8 mouse cellular contexts compared by ENCODE assay signal in genomic region chr7:38227181-38227899, GRCm38 (mm10). TPM values are rescaled to one million over a fixed set of nuclear protein-coding genes. Genes with fewer than 3 reads are reported as not detected.
DNase-seq lines count a peak whose midpoint lies in the region; ATAC-seq and TF ChIP-seq lines count a peak whose summit lies in the region.

No protein-coding gene starts in this region.

- H3K27me3 ChIP-seq in embryonic facial prominence, embryonic 13.5 days: peaks cover 18% of the 10 kb centered on the region
- H3K27me3 ChIP-seq in heart, embryonic 12.5 days (replicated peaks): 0 out of 2 replicates have a peak, but pooled peaks cover 4% of the 10 kb centered on the region
- no peaks in the 10 kb centered on the region for H3K27me3 ChIP-seq in kidney, embryonic 15.5 days
- no peaks in the 10 kb centered on the region for H3K27me3 ChIP-seq in liver, embryonic 14.5 days (ENCODE audit: control insufficient read depth, insufficient read depth, low read length)

- H3K36me3 ChIP-seq in embryonic facial prominence, embryonic 13.5 days: no peaks in the 10 kb centered on the region
- no peaks in the 10 kb centered on the region for H3K36me3 ChIP-seq in heart, embryonic 12.5 days
- H3K36me3 ChIP-seq in kidney, embryonic 15.5 days: no peaks in the 10 kb centered on the region
- H3K36me3 ChIP-seq in liver, embryonic 14.5 days (replicated peaks; ENCODE audit: control insufficient read depth, insufficient read depth, low read depth): no peaks in the 10 kb centered on the region

- peak overlapping the region; percentile 34 for H3K27ac ChIP-seq in embryonic facial prominence, embryonic 13.5 days
- peak overlapping the region; percentile 63 for H3K27ac ChIP-seq in heart, embryonic 12.5 days (ENCODE audit: poor library complexity, severe bottlenecking)
- H3K27ac ChIP-seq in kidney, embryonic 15.5 days: peak overlapping the region; percentile 90
- no peak overlapping the region for H3K27ac ChIP-seq in liver, embryonic 14.5 days

- 1% methylated on average over 25 of the region's 25 CpGs for WGBS in embryonic facial prominence, embryonic 13.5 days
- WGBS in heart, embryonic 12.5 days: 1% methylated on average over 25 of the region's 25 CpGs
- 1% methylated on average over 25 of the region's 25 CpGs for WGBS in kidney, embryonic 15.5 days
- WGBS in liver, embryonic 14.5 days (ENCODE audit: insufficient replicate concordance): 2% methylated on average over 25 of the region's 25 CpGs

- peak overlapping the region; percentile 64 for H3K4me3 ChIP-seq in embryonic facial prominence, embryonic 13.5 days
- H3K4me3 ChIP-seq in heart, embryonic 12.5 days: peak overlapping the region; percentile 71
- H3K4me3 ChIP-seq in kidney, embryonic 15.5 days (replicated peaks): peak overlapping the region; percentile 66
- peak overlapping the region; percentile 51 to 64 for H3K4me3 ChIP-seq in liver, embryonic 14.5 days (ENCODE audit: insufficient read depth in 1 of 2, low read depth in 2 of 2, low read length in 2 of 2)

- peaks cover 16% of the 10 kb centered on the region for H3K4me1 ChIP-seq in embryonic facial prominence, embryonic 13.5 days
- peaks cover 14% of the 10 kb centered on the region for H3K4me1 ChIP-seq in heart, embryonic 12.5 days (replicated peaks)
- peaks cover 17% of the 10 kb centered on the region for H3K4me1 ChIP-seq in kidney, embryonic 15.5 days
- H3K4me1 ChIP-seq in liver, embryonic 14.5 days (replicated peaks; ENCODE audit: control insufficient read depth in 2 of 2, insufficient read depth in 2 of 2, low read length in 1 of 2): peaks cover 0 to 6% of the 10 kb centered on the region in 2 experiments; a peak in 1 of 4 replicates

- peak; percentile 10 to 12 for DNase-seq in B cell, adult 2 months
- peak; percentile 88 for DNase-seq in adrenal gland, postnatal 10 days
- no peak for DNase-seq in liver, embryonic 14.5 days (ENCODE audit: low read depth in 3 of 3, low spot score in 3 of 3)
- DNase-seq in natural killer cell, adult 2 months (ENCODE audit: low spot score in 2 of 2): peak; percentile 17 to 26
- DNase-seq in thymus, postnatal 25 days: peak; percentile 40

- peak; percentile 40 for ATAC-seq in embryonic facial prominence, embryonic 13.5 days (ENCODE audit: insufficient number of reproducible peaks, insufficient read depth, low FRiP score, low TSS enrichment, low read depth)
- ATAC-seq in heart, embryonic 12.5 days (ENCODE audit: insufficient number of reproducible peaks, low FRiP score): peak; percentile 63
- peak; percentile 79 for ATAC-seq in kidney, embryonic 15.5 days (replicated peaks; ENCODE audit: low FRiP score)
- ATAC-seq in liver, embryonic 14.5 days (ENCODE audit: insufficient read depth): peak; percentile 42

- H3K9ac ChIP-seq in embryonic facial prominence, embryonic 13.5 days: peak overlapping the region; percentile 75
- H3K9ac ChIP-seq in heart, embryonic 12.5 days: peak overlapping the region; percentile 75
- peak overlapping the region; percentile 57 for H3K9ac ChIP-seq in kidney, embryonic 15.5 days
- H3K9ac ChIP-seq in liver, embryonic 14.5 days (replicated peaks): peak overlapping the region; percentile 34

- no peaks in the 10 kb centered on the region for H3K9me3 ChIP-seq in embryonic facial prominence, embryonic 13.5 days
- H3K9me3 ChIP-seq in heart, embryonic 12.5 days (replicated peaks): no peaks in the 10 kb centered on the region
- no peaks in the 10 kb centered on the region for H3K9me3 ChIP-seq in kidney, embryonic 15.5 days (replicated peaks)
- no peaks in the 10 kb centered on the region for H3K9me3 ChIP-seq in liver, embryonic 14.5 days (ENCODE audit: control insufficient read depth, low read length)

- H3K4me2 ChIP-seq in embryonic facial prominence, embryonic 13.5 days: peak overlapping the region; percentile 77
- peak overlapping the region; percentile 85 for H3K4me2 ChIP-seq in heart, embryonic 12.5 days
- peak overlapping the region; percentile 83 for H3K4me2 ChIP-seq in kidney, embryonic 15.5 days
- peak overlapping the region; percentile 71 for H3K4me2 ChIP-seq in liver, embryonic 14.5 days (ENCODE audit: low read depth)

- no peak; the same call in 1 of the 2 replicates for TF ChIP-seq CTCF in liver, embryonic 14.5 days (IDR thresholded peaks at IDR 0.05; ENCODE audit: low read depth)

- TF ChIP-seq EP300 in liver, embryonic 14.5 days (IDR thresholded peaks at IDR 0.05; ENCODE audit: low read depth): no peak

RNA-seq across cellular contexts. Expression of gene Plekhf1, which starts 0.5 kb away (rescaled TPM):
- 1 to 10 TPM; 4.2 to 6.1 TPM for total RNA-seq in adrenal gland, postnatal 10 days (2021)
- 3.8 and 3.9 TPM in 2 replicates for polyA plus RNA-seq in embryonic facial prominence, embryonic 13.5 days (2015; fragmentation: Nextera tagmentation; extraction: Ambion mirVana)
- polyA plus RNA-seq in heart, embryonic 12.5 days (2016; fragmentation: Nextera tagmentation; extraction: Ambion mirVana): 1.7 TPM in 2 replicates
- 5.0 and 5.4 TPM in 2 replicates for polyA plus RNA-seq in kidney, embryonic 15.5 days (2015; fragmentation: Nextera tagmentation; extraction: Ambion mirVana)
- polyA plus RNA-seq in liver, embryonic 14.5 days (2012; rRNA removed): 0.24 and 0.26 TPM in 2 replicates
- polyA plus RNA-seq in liver, embryonic 14.5 days (2014; fragmentation: Nextera tagmentation; extraction: Ambion mirVana): 0.37 and 0.38 TPM in 2 replicates

RNA-seq across cellular contexts. Expression of gene Pop4, which starts 43.9 kb away (rescaled TPM):
- 10 to 100 TPM; 34.4 to 37.7 TPM for total RNA-seq in adrenal gland, postnatal 10 days (2021)
- 66.1 and 76.6 TPM in 2 replicates for polyA plus RNA-seq in embryonic facial prominence, embryonic 13.5 days (2015; fragmentation: Nextera tagmentation; extraction: Ambion mirVana)
- polyA plus RNA-seq in heart, embryonic 12.5 days (2016; fragmentation: Nextera tagmentation; extraction: Ambion mirVana): 41.6 and 42.4 TPM in 2 replicates
- polyA plus RNA-seq in kidney, embryonic 15.5 days (2015; fragmentation: Nextera tagmentation; extraction: Ambion mirVana): 64.8 and 66.3 TPM in 2 replicates
- polyA plus RNA-seq in liver, embryonic 14.5 days (2012; rRNA removed): 6.0 and 8.5 TPM in 2 replicates
- 12.7 and 14.2 TPM in 2 replicates for polyA plus RNA-seq in liver, embryonic 14.5 days (2014; fragmentation: Nextera tagmentation; extraction: Ambion mirVana)

RNA-seq across cellular contexts. Expression of gene 1600014C10Rik, which starts 44.3 kb away (rescaled TPM):
- 10 to 100 TPM; 45.5 to 58.0 TPM for total RNA-seq in adrenal gland, postnatal 10 days (2021)
- polyA plus RNA-seq in embryonic facial prominence, embryonic 13.5 days (2015; fragmentation: Nextera tagmentation; extraction: Ambion mirVana): 21.8 and 21.9 TPM in 2 replicates
- 13.5 and 14.1 TPM in 2 replicates for polyA plus RNA-seq in heart, embryonic 12.5 days (2016; fragmentation: Nextera tagmentation; extraction: Ambion mirVana)
- polyA plus RNA-seq in kidney, embryonic 15.5 days (2015; fragmentation: Nextera tagmentation; extraction: Ambion mirVana): 14.5 and 17.4 TPM in 2 replicates
- 3.6 and 4.7 TPM in 2 replicates for polyA plus RNA-seq in liver, embryonic 14.5 days (2012; rRNA removed)
- polyA plus RNA-seq in liver, embryonic 14.5 days (2014; fragmentation: Nextera tagmentation; extraction: Ambion mirVana): 10.3 and 11.2 TPM in 2 replicates

Comparison
In these comparisons a context has a peak if more than half of its experiments do, and no peak if none do; other contexts are left out.
1. DNase-seq: peak in B cell, adult 2 months (2 of 2), adrenal gland, postnatal 10 days (single experiment), natural killer cell, adult 2 months (2 of 2) and thymus, postnatal 25 days (single experiment); none in liver, embryonic 14.5 days (0 of 3).
2. Peak in every context shown above with its lines, with median percentiles within 50 percentile points of each other: ATAC-seq, H3K4me2 ChIP-seq, H3K4me3 ChIP-seq and H3K9ac ChIP-seq.